Mouse (Mus musculus): ENCODE measurements around the gene Stk32b. TPM values are rescaled to one million over a fixed set of nuclear protein-coding genes. Genes with fewer than 3 reads are reported as not detected.

The Stk32b gene
- 0.60 and 0.76 TPM in 2 replicates for polyA plus RNA-seq (2015; fragmentation: Nextera tagmentation; extraction: Ambion mirVana)

- Histone ChIP-seq H3K9me3 (peaks cover 5% of the 10 kb centered on the region), H3K36me3 (no peaks in the 10 kb centered on the region)
These were observed at the start of gene Stk32b for GRCm38 (mm10) chr5:37716505-37717372. Stk32b (minus strand) TSS chr5:37717171.

GRCm38 (mm10) chr5:37765851-37766250 is 48.9 kb upstream of the Stk32b start:
- Histone ChIP-seq H3K4me3 (no peak overlapping the region), H3K36me3 (no peaks in the 10 kb centered on the region), H3K9me3 (no peaks in the 10 kb centered on the region), H3K27ac (replicated peaks) (no peak overlapping the region), H3K4me2 (no peak overlapping the region), H3K27me3 (replicated peaks) (no peaks in the 10 kb centered on the region), H3K9ac (no peak overlapping the region), H3K4me1 (no peaks in the 10 kb centered on the region)
- 79% methylated on average over 8 of the region's 8 CpGs for WGBS
- ATAC-seq (ENCODE audit: extremely low read depth, insufficient number of reproducible peaks, low FRiP score, low TSS enrichment), result no peak

More at GRCm38 (mm10) chr5:37716505-37717372, at the start of gene Stk32b:
- H3K4me1 ChIP-seq, result peaks cover 22% of the 10 kb centered on the region
- WGBS, result under 1% methylated on average over 40 of the region's 40 CpGs
- peak within 1 kb of the TSS; percentile 84 for H3K4me2 ChIP-seq
- H3K9ac ChIP-seq, result peak within 1 kb of the TSS; percentile 70
- H3K27me3 ChIP-seq (replicated peaks), result peaks cover 51% of the 10 kb centered on the region
- H3K27ac ChIP-seq (replicated peaks), result no peak within 1 kb of the TSS
- no peak; the same call in 1 of the 2 replicates for ATAC-seq (ENCODE audit: extremely low read depth, insufficient number of reproducible peaks, low FRiP score, low TSS enrichment)
- peak within 1 kb of the TSS; percentile 52 for H3K4me3 ChIP-seq

GRCm38 (mm10) chr5:37762046-37762445 is 45.1 kb upstream of the Stk32b start:
- 0 out of 2 replicates have a peak, but pooled peaks cover 2% of the 10 kb centered on the region for H3K4me1 ChIP-seq
- H3K9me3 ChIP-seq, result no peaks in the 10 kb centered on the region
- H3K9ac ChIP-seq, result no peak overlapping the region
- H3K27ac ChIP-seq (replicated peaks), result no peak overlapping the region
- no peaks in the 10 kb centered on the region for H3K27me3 ChIP-seq (replicated peaks)
- no peak overlapping the region for H3K4me2 ChIP-seq
- no peak for ATAC-seq (ENCODE audit: extremely low read depth, insufficient number of reproducible peaks, low FRiP score, low TSS enrichment)
- no peaks in the 10 kb centered on the region for H3K36me3 ChIP-seq
- H3K4me3 ChIP-seq, result no peak overlapping the region
- WGBS, result 79% methylated on average over 3 of the region's 3 CpGs

- no peak overlapping the region for H3K27ac ChIP-seq (replicated peaks)
- 64% methylated on average over 7 of the region's 7 CpGs for WGBS
These were observed 36.4 kb upstream of the Stk32b start for GRCm38 (mm10) chr5:37753366-37753765.

GRCm38 (mm10) chr5:37752027-37752967 is 35.3 kb upstream of the Stk32b start:
- H3K27me3 ChIP-seq (replicated peaks), result 0 out of 2 replicates have a peak, but pooled peaks cover 3% of the 10 kb centered on the region
- no peak for ATAC-seq (ENCODE audit: extremely low read depth, insufficient number of reproducible peaks, low FRiP score, low TSS enrichment)
- no peak overlapping the region for H3K27ac ChIP-seq (replicated peaks)
- H3K9me3 ChIP-seq, result no peaks in the 10 kb centered on the region
- 0 out of 2 replicates have a peak, but pooled peaks cover under 1% of the 10 kb centered on the region for H3K4me1 ChIP-seq
- H3K4me3 ChIP-seq, result no peak overlapping the region
- H3K36me3 ChIP-seq, result no peaks in the 10 kb centered on the region
- H3K9ac ChIP-seq, result no peak overlapping the region
- H3K4me2 ChIP-seq, result no peak overlapping the region
- WGBS, result 59% methylated on average over 8 of the region's 8 CpGs

More at GRCm38 (mm10) chr5:37753366-37753765, 36.4 kb upstream of the Stk32b start:
- Histone ChIP-seq H3K36me3 (no peaks in the 10 kb centered on the region), H3K9ac (no peak overlapping the region), H3K4me1 (0 out of 2 replicates have a peak, but pooled peaks cover 2% of the 10 kb centered on the region), H3K9me3 (no peaks in the 10 kb centered on the region), H3K4me2 (no peak overlapping the region), H3K4me3 (no peak overlapping the region), H3K27me3 (replicated peaks) (0 out of 2 replicates have a peak, but pooled peaks cover 3% of the 10 kb centered on the region)
- ATAC-seq (ENCODE audit: extremely low read depth, insufficient number of reproducible peaks, low FRiP score, low TSS enrichment), result no peak

- H3K27me3 ChIP-seq (replicated peaks), result no peaks in the 10 kb centered on the region
- no peaks in the 10 kb centered on the region; the same call in 1 of the 2 replicates for H3K9me3 ChIP-seq
- H3K36me3 ChIP-seq, result no peaks in the 10 kb centered on the region
- H3K4me2 ChIP-seq, result no peak overlapping the region
- 62% methylated on average over 13 of the region's 13 CpGs for WGBS
- no peak overlapping the region for H3K27ac ChIP-seq (replicated peaks)
- H3K4me3 ChIP-seq, result no peak overlapping the region
- ATAC-seq (ENCODE audit: extremely low read depth, insufficient number of reproducible peaks, low FRiP score, low TSS enrichment), result no peak
- H3K9ac ChIP-seq, result no peak overlapping the region
- peaks cover 11% of the 10 kb centered on the region; the same call in 1 of the 2 replicates for H3K4me1 ChIP-seq
These were observed 27.1 kb upstream of the Stk32b start for GRCm38 (mm10) chr5:37743889-37744707.

- no peak overlapping the region for H3K27ac ChIP-seq (replicated peaks)
- no peak for ATAC-seq (ENCODE audit: extremely low read depth, insufficient number of reproducible peaks, low FRiP score, low TSS enrichment)
These were observed 19.2 kb upstream of the Stk32b start for GRCm38 (mm10) chr5:37736213-37736612.

GRCm38 (mm10) chr5:37735224-37735623 is 18.3 kb upstream of the Stk32b start, which contains the start of gene Cytl1:
Cytl1 (plus strand) TSS chr5:37735519.
- no peak within 1 kb of the TSS for H3K27ac ChIP-seq (replicated peaks)
- H3K9me3 ChIP-seq, result no peaks in the 10 kb centered on the region; the same call in none of the 2 replicates
- 0 out of 2 replicates have a peak, but pooled peaks cover 4% of the 10 kb centered on the region for H3K27me3 ChIP-seq (replicated peaks)
- H3K9ac ChIP-seq, result no peak within 1 kb of the TSS
- H3K36me3 ChIP-seq, result no peaks in the 10 kb centered on the region
- WGBS, result 24% methylated on average over 5 of the region's 5 CpGs
- H3K4me1 ChIP-seq, result peaks cover 6% of the 10 kb centered on the region
- no peak within 1 kb of the TSS; the same call in 1 of the 2 replicates for H3K4me2 ChIP-seq
- no peak within 1 kb of the TSS for H3K4me3 ChIP-seq
- ATAC-seq (ENCODE audit: extremely low read depth, insufficient number of reproducible peaks, low FRiP score, low TSS enrichment), result no peak

More at GRCm38 (mm10) chr5:37736213-37736612, 19.2 kb upstream of the Stk32b start:
- Histone ChIP-seq H3K4me1 (peaks cover 6% of the 10 kb centered on the region), H3K9me3 (no peaks in the 10 kb centered on the region; the same call in none of the 2 replicates), H3K4me3 (no peak overlapping the region), H3K27me3 (replicated peaks) (0 out of 2 replicates have a peak, but pooled peaks cover 4% of the 10 kb centered on the region), H3K36me3 (no peaks in the 10 kb centered on the region), H3K4me2 (no peak overlapping the region), H3K9ac (no peak overlapping the region)
- WGBS, result 46% methylated on average over 7 of the region's 7 CpGs

GRCm38 (mm10) chr5:37730781-37731180 is 13.8 kb upstream of the Stk32b start:
- no peak overlapping the region for H3K4me3 ChIP-seq
- no peaks in the 10 kb centered on the region for H3K27me3 ChIP-seq (replicated peaks)
- 63% methylated on average over 2 of the region's 2 CpGs for WGBS
- no peak overlapping the region for H3K9ac ChIP-seq
- no peaks in the 10 kb centered on the region; the same call in none of the 2 replicates for H3K9me3 ChIP-seq
- H3K27ac ChIP-seq (replicated peaks), result no peak overlapping the region
- no peak overlapping the region for H3K4me2 ChIP-seq
- H3K36me3 ChIP-seq, result no peaks in the 10 kb centered on the region
- ATAC-seq (ENCODE audit: extremely low read depth, insufficient number of reproducible peaks, low FRiP score, low TSS enrichment), result no peak
- peaks cover 6% of the 10 kb centered on the region for H3K4me1 ChIP-seq

GRCm38 (mm10) chr5:37725220-37725886 is 8.4 kb upstream of the Stk32b start:
- Histone ChIP-seq H3K27me3 (replicated peaks) (peaks cover 8% of the 10 kb centered on the region; the same call in 1 of the 2 replicates), H3K9ac (no peak overlapping the region), H3K36me3 (no peaks in the 10 kb centered on the region), H3K4me1 (peaks cover 3% of the 10 kb centered on the region), H3K4me3 (no peak overlapping the region), H3K9me3 (no peaks in the 10 kb centered on the region), H3K27ac (replicated peaks) (0 out of 2 replicates have a peak overlapping the region, but pooled peaks have one; percentile 15), H3K4me2 (no peak overlapping the region)
- 61% methylated on average over 4 of the region's 4 CpGs for WGBS
- no peak for ATAC-seq (ENCODE audit: extremely low read depth, insufficient number of reproducible peaks, low FRiP score, low TSS enrichment)

Measured in heart, embryonic 13.5 days (tissue).